Mouse (Mus musculus) liver, embryonic 14.5 days (tissue): Measurements from ENCODE around the gene Mrap.

Source experiments
- CTCF ChIP-seq: IDR thresholded peaks from 2 replicates; pipeline ENCODE4 v1.5.1; 2016; ENCODE audit warnings: antibody characterized with exemption, low read depth, control low read depth
- EP300 ChIP-seq: IDR thresholded peaks from 2 replicates; pipeline ENCODE4 v1.6.1; 2016; ENCODE audit warnings: antibody characterized with exemption, low read depth

- TF ChIP-seq CTCF (no peak), EP300 (no peak)
Observed at GRCm38 (mm10) chr16:90695121-90695520, 42.9 kb upstream of the Mrap start.
